Mouse (Mus musculus): ENCODE measurements around the gene Reg3a. TPM values are rescaled to one million over a fixed set of nuclear protein-coding genes. Genes with fewer than 3 reads are reported as not detected.

The Reg3a gene
- not detected in 2 replicates for polyA plus RNA-seq (2012; rRNA removed)

GRCm38 (mm10) chr6:78380409-78380808 lies at the start of gene Reg3a:
Reg3a (plus strand) TSS chr6:78380709.

GRCm38 (mm10) chr6:78370357-78370756 lies 10.2 kb upstream of the Reg3a start, which contains the start of gene Reg3b:
Reg3b (plus strand) TSS chr6:78370657.

GRCm38 (mm10) chr6:78378765-78379164 lies 1.7 kb upstream of the Reg3a start, which contains the start of gene Reg3d:
Reg3d (minus strand) TSS chr6:78378865.

GRCm38 (mm10) chr6:78395323-78395722 lies 14.8 kb downstream of the Reg3a start, which contains the start of gene Reg2:
Reg2 (plus strand) TSS chr6:78395623.

DNA sequence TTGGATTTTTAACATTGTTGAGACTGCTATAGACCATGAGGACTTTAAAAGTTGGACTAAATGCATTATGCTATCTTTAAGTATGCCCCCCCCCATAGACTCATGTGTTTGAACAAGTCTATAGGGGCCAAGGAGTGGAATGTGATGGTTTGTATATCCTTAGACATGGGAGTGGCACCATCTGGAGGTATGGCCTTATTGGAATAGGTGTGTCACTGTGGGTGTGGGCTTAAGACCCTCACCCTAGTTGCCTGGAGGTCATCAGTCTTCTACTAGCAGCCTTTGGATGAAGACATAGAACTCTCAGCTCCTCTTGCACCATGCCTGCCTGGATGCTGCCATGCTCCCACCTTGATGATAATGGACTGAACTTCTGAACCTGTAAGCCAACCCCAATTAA lies 41.9 kb downstream of the Reg3a start, which contains the start of gene Reg1:
Gene Reg1, plus strand, starts transcription at position 301 of the 400 bp plus-strand sequence.

Other genes starting within 250 kb of the Reg3a start
- gene Reg3b, start 10.1 kb upstream of the Reg3a start, polyA plus RNA-seq (2012; rRNA removed) = not detected in 2 replicates
- not detected in 2 replicates for gene Reg3d, start 1.8 kb upstream of the Reg3a start, polyA plus RNA-seq (2012; rRNA removed)
- not detected in 2 replicates for gene Reg2, start 14.9 kb downstream of the Reg3a start, polyA plus RNA-seq (2012; rRNA removed)
- 0.58 TPM in 1 of 2 replicates, not detected in the other for gene Reg1, start 42.0 kb downstream of the Reg3a start, polyA plus RNA-seq (2012; rRNA removed)
- gene Reg3g, start 88.2 kb downstream of the Reg3a start, polyA plus RNA-seq (2012; rRNA removed) = not detected in 2 replicates

Data from liver, embryonic 18 days (tissue).